In genomic region chr13:37909225-37909624, GRCm38 (mm10) we compare ENCODE assay signal across 13 mouse cellular contexts.
"Had no signal": no experiment of that assay in that cellular context is flagged by ENCODE, and none has a peak within 500 bp of the region (broad histone marks: within the 10 kb centered on the region; RNA-seq: fewer than 3 reads in every experiment).

No protein-coding gene starts in this region.

- H3K27me3 ChIP-seq: kidney, embryonic 15.5 days; limb, embryonic 15.5 days; liver, embryonic 12.5 days; megakaryocyte, embryonic 14.5 days; midbrain, embryonic 15.5 days; neural tube, embryonic 12.5 days had no signal

- H3K4me3 ChIP-seq: kidney, embryonic 15.5 days; left cerebral cortex, adult 2 months; limb, embryonic 15.5 days; liver, embryonic 12.5 days; megakaryocyte, embryonic 14.5 days; midbrain, embryonic 15.5 days; neural tube, embryonic 12.5 days had no signal

- H3K9me3 ChIP-seq: kidney, embryonic 15.5 days; limb, embryonic 15.5 days; liver, embryonic 12.5 days; megakaryocyte, embryonic 14.5 days; midbrain, embryonic 15.5 days; neural tube, embryonic 12.5 days had no signal

- H3K9ac ChIP-seq: kidney, embryonic 15.5 days; limb, embryonic 15.5 days; liver, embryonic 12.5 days; midbrain, embryonic 15.5 days; neural tube, embryonic 12.5 days had no signal

- DNase-seq: kidney, adult 2 months; kidney, postnatal 14 days; lung, postnatal 36 days; retina, postnatal 1 day had no signal

- ATAC-seq: inflammation-experienced regulatory T-cells, adult 6 months; liver, embryonic 12.5 days; midbrain, embryonic 15.5 days had no signal

- H3K4me1 ChIP-seq: midbrain, embryonic 15.5 days; neural tube, embryonic 12.5 days had no signal

- H3K36me3 ChIP-seq: midbrain, embryonic 15.5 days had no signal

- H3K27ac ChIP-seq: left cerebral cortex, adult 2 months; liver, embryonic 12.5 days; midbrain, embryonic 15.5 days; neural tube, embryonic 12.5 days had no signal

- H3K4me2 ChIP-seq: kidney, embryonic 15.5 days; limb, embryonic 15.5 days; liver, embryonic 12.5 days; midbrain, embryonic 11.5 days; midbrain, embryonic 15.5 days; neural tube, embryonic 12.5 days had no signal
